Mouse (Mus musculus) monocyte, adult 5-6 weeks (primary cell): ENCODE data around the gene Ipmk. TPM values are rescaled to one million over a fixed set of nuclear protein-coding genes. Genes with fewer than 3 reads are reported as not detected.

Experiments used
- ATAC-seq: fragments of 153-309, 156-312 bp; replicated peaks from 2 replicates; pipeline ENCODE4 v1.8.0; 2017; ENCODE audit warnings: mild to moderate bottlenecking; ENCODE audit not compliant: low TSS enrichment, insufficient number of reproducible peaks, severe bottlenecking, poor library complexity, low FRiP score
- total RNA-seq: library from RNA; stranded (forward); fragments of 200-1000, 200-491, 200-594 nt; gene quantifications from 3 replicates; pipeline ENCODE4 v1.2.3, GENCODE M21; 2017

The Ipmk gene
- total RNA-seq, 1 experiment from 2014 or later, result 36.9 TPM

- no peak for ATAC-seq
Observed at GRCm38 (mm10) chr10:71472033-71472432, 124.5 kb downstream of the Ipmk start.

- ATAC-seq, result no peak
Observed at GRCm38 (mm10) chr10:71473590-71473989, 126.0 kb downstream of the Ipmk start.

- ATAC-seq, result no peak
Observed at GRCm38 (mm10) chr10:71476471-71477080, 129.0 kb downstream of the Ipmk start.

GRCm38 (mm10) chr10:71477147-71477546 is 129.6 kb downstream of the Ipmk start:
- ATAC-seq, result no peak

GRCm38 (mm10) chr10:71479700-71480325 is 132.2 kb downstream of the Ipmk start:
- no peak for ATAC-seq

Other genes starting within 250 kb of the Ipmk start
- not detected in 3 replicates for gene Bicc1, start 188.1 kb upstream of the Ipmk start, total RNA-seq
- gene Tfam, start 109.5 kb upstream of the Ipmk start, total RNA-seq, result 75.9 to 134 TPM (median 89.0 TPM) in 3 replicates
- gene Ube2d1, start 62.5 kb upstream of the Ipmk start, total RNA-seq, result 19.4 to 37.4 TPM (median 31.1 TPM) in 3 replicates
- 7.3 to 9.7 TPM (median 9.0 TPM) in 3 replicates for gene Cisd1, start 2.8 kb upstream of the Ipmk start, total RNA-seq